In the genomic region with DNA sequence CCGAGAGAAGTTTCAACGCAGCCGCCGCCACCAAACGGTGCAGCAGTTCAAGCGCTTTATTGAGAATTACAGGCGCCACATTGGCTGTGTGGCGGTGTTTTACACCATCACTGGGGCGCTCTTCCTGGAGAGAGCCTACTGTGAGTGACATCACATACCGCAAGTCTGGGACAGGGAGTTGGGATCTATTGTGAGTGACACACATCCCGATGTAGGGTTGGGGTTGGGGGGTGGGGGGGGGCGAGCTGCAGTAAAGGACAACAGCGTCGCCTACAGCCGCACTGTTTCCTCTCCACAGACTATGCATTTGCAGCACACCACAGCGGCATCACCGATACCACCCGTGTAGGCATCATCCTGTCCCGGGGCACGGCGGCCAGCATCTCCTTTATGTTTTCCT, we compare ENCODE assay signal across 11 mouse cellular contexts. TPM values are rescaled to one million over a fixed set of nuclear protein-coding genes. Genes with fewer than 3 reads are reported as not detected.
DNase-seq lines count a peak whose midpoint lies in the region; ATAC-seq lines count a peak whose summit lies in the region.
"Had no signal": no experiment of that assay in that cellular context is flagged by ENCODE, and none has a peak within 500 bp of the region (broad histone marks: within the 10 kb centered on the region; RNA-seq: fewer than 3 reads in every experiment).

No protein-coding gene starts in this region.

- H3K27me3 ChIP-seq in kidney, embryonic 14.5 days (ENCODE audit: control insufficient read depth, insufficient read depth, low read length) = no peaks in the 10 kb centered on the region; the same call in 1 of the 2 replicates
- H3K27me3 ChIP-seq in embryonic facial prominence, embryonic 12.5 days = peaks cover 4% of the 10 kb centered on the region; the same call in 1 of the 2 replicates
- no peaks in the 10 kb centered on the region for H3K27me3 ChIP-seq in hindbrain, embryonic 14.5 days (ENCODE audit: control insufficient read depth, insufficient read depth, low read length)
- H3K27me3 ChIP-seq in midbrain, embryonic 16.5 days (ENCODE audit: control insufficient read depth, insufficient read depth, low read depth, low read length) = no peaks in the 10 kb centered on the region

- ATAC-seq in kidney, embryonic 14.5 days (ENCODE audit: low FRiP score, low TSS enrichment) = no peak
- ATAC-seq in embryonic facial prominence, embryonic 12.5 days (ENCODE audit: insufficient number of reproducible peaks, insufficient read depth, low FRiP score, low TSS enrichment) = no peak
- no peak; the same call in 1 of the 2 replicates for ATAC-seq in hindbrain, embryonic 14.5 days (ENCODE audit: low FRiP score)
- ATAC-seq in midbrain, embryonic 16.5 days = no peak

- H3K4me2 ChIP-seq in kidney, embryonic 14.5 days (replicated peaks; ENCODE audit: low read depth, low read length) = peak overlapping the region; percentile 2
- H3K4me2 ChIP-seq in embryonic facial prominence, embryonic 12.5 days (replicated peaks) = peak overlapping the region; percentile 14
- peak overlapping the region; percentile 27 for H3K4me2 ChIP-seq in hindbrain, embryonic 14.5 days (replicated peaks)
- H3K4me2 ChIP-seq in midbrain, embryonic 16.5 days (ENCODE audit: low read length) = peak overlapping the region; percentile 34

- H3K27ac ChIP-seq in kidney, embryonic 14.5 days (ENCODE audit: low read depth, low read length) = no peak overlapping the region
- no peak overlapping the region for H3K27ac ChIP-seq in embryonic facial prominence, embryonic 12.5 days
- no peak overlapping the region for H3K27ac ChIP-seq in hindbrain, embryonic 14.5 days
- no peak overlapping the region for H3K27ac ChIP-seq in midbrain, embryonic 16.5 days (ENCODE audit: low read length)

- DNase-seq in kidney, adult 8-10 months = no peak
- DNase-seq in hindbrain, embryonic 14.5 days (ENCODE audit: low spot score) = no peak
- DNase-seq in spleen, adult 18-20 months = no peak
- no peak for DNase-seq in T-cell, adult 2 months (ENCODE audit: low spot score)
- DNase-seq in cerebellum, postnatal 25 days = no peak
- DNase-seq: heart, adult 18-20 months; kidney, adult 2 months; lung, postnatal 36 days had no signal

- 60% methylated on average over 21 of the region's 21 CpGs for WGBS in kidney, embryonic 14.5 days
- WGBS in embryonic facial prominence, embryonic 12.5 days = 66% methylated on average over 21 of the region's 21 CpGs
- WGBS in hindbrain, embryonic 14.5 days = 62% methylated on average over 21 of the region's 21 CpGs
- WGBS in midbrain, embryonic 16.5 days = 58% methylated on average over 20 of the region's 21 CpGs

- no peaks in the 10 kb centered on the region for H3K4me1 ChIP-seq in kidney, embryonic 14.5 days (ENCODE audit: control insufficient read depth, insufficient read depth, low read length)
- H3K4me1 ChIP-seq in embryonic facial prominence, embryonic 12.5 days = no peaks in the 10 kb centered on the region
- no peaks in the 10 kb centered on the region for H3K4me1 ChIP-seq in hindbrain, embryonic 14.5 days (replicated peaks; ENCODE audit: control insufficient read depth, insufficient read depth, low read length)
- no peaks in the 10 kb centered on the region for H3K4me1 ChIP-seq in midbrain, embryonic 16.5 days (ENCODE audit: control insufficient read depth, insufficient read depth, low read length)

- no peaks in the 10 kb centered on the region for H3K9me3 ChIP-seq in kidney, embryonic 14.5 days (ENCODE audit: control insufficient read depth, low read length)
- H3K9me3 ChIP-seq in embryonic facial prominence, embryonic 12.5 days = no peaks in the 10 kb centered on the region
- no peaks in the 10 kb centered on the region for H3K9me3 ChIP-seq in hindbrain, embryonic 14.5 days (ENCODE audit: control insufficient read depth, low read length)
- no peaks in the 10 kb centered on the region for H3K9me3 ChIP-seq in midbrain, embryonic 16.5 days (replicated peaks; ENCODE audit: control insufficient read depth, low read length, poor library complexity, severe bottlenecking)

- H3K4me3 ChIP-seq in kidney, embryonic 14.5 days (ENCODE audit: low read length) = no peak overlapping the region
- 0 out of 2 replicates have a peak overlapping the region, but pooled peaks have one; percentile 5 for H3K4me3 ChIP-seq in embryonic facial prominence, embryonic 12.5 days
- H3K4me3 ChIP-seq in hindbrain, embryonic 14.5 days (replicated peaks; ENCODE audit: low read length) = no peak overlapping the region
- peak overlapping the region; percentile 15 for H3K4me3 ChIP-seq in midbrain, embryonic 16.5 days (ENCODE audit: low read depth, low read length)

- no peaks in the 10 kb centered on the region for H3K36me3 ChIP-seq in kidney, embryonic 14.5 days (ENCODE audit: control insufficient read depth, insufficient read depth, low read length)
- no peaks in the 10 kb centered on the region for H3K36me3 ChIP-seq in embryonic facial prominence, embryonic 12.5 days
- H3K36me3 ChIP-seq in hindbrain, embryonic 14.5 days (replicated peaks; ENCODE audit: control insufficient read depth, insufficient read depth) = no peaks in the 10 kb centered on the region
- no peaks in the 10 kb centered on the region for H3K36me3 ChIP-seq in midbrain, embryonic 16.5 days (ENCODE audit: control insufficient read depth, insufficient read depth, low read length)

- H3K9ac ChIP-seq in kidney, embryonic 14.5 days (ENCODE audit: low read depth, low read length) = no peak overlapping the region
- no peak overlapping the region for H3K9ac ChIP-seq in embryonic facial prominence, embryonic 12.5 days
- H3K9ac ChIP-seq in hindbrain, embryonic 14.5 days = no peak overlapping the region
- no peak overlapping the region for H3K9ac ChIP-seq in midbrain, embryonic 16.5 days (ENCODE audit: low read depth, low read length)

RNA-seq across cellular contexts. Expression of gene Duox1, which starts 21.8 kb away (rescaled TPM):
- polyA plus RNA-seq in kidney, embryonic 14.5 days (2014; fragmentation: Nextera tagmentation; extraction: Ambion mirVana) = not detected in 2 replicates
- 0.24 and 0.32 TPM in 2 replicates for polyA plus RNA-seq in embryonic facial prominence, embryonic 12.5 days (2016; fragmentation: Nextera tagmentation; extraction: Ambion mirVana)
- polyA plus RNA-seq in hindbrain, embryonic 14.5 days (2014; fragmentation: Nextera tagmentation; extraction: Ambion mirVana) = 0.04 and 0.12 TPM in 2 replicates
- 0.07 and 0.11 TPM in 2 replicates for polyA plus RNA-seq in midbrain, embryonic 16.5 days (2015; fragmentation: Nextera tagmentation; extraction: Ambion mirVana)

RNA-seq across cellular contexts. Expression of gene Duoxa1, which starts 23.8 kb away (rescaled TPM):
- not detected in 2 replicates for polyA plus RNA-seq in kidney, embryonic 14.5 days (2014; fragmentation: Nextera tagmentation; extraction: Ambion mirVana)
- 0.55 and 0.70 TPM in 2 replicates for polyA plus RNA-seq in embryonic facial prominence, embryonic 12.5 days (2016; fragmentation: Nextera tagmentation; extraction: Ambion mirVana)
- 0.16 and 0.31 TPM in 2 replicates for polyA plus RNA-seq in hindbrain, embryonic 14.5 days (2014; fragmentation: Nextera tagmentation; extraction: Ambion mirVana)
- 0.17 and 0.26 TPM in 2 replicates for polyA plus RNA-seq in midbrain, embryonic 16.5 days (2015; fragmentation: Nextera tagmentation; extraction: Ambion mirVana)

RNA-seq across cellular contexts. Expression of gene Shf, which starts 31.7 kb away (rescaled TPM):
- 3.5 and 5.5 TPM in 2 replicates for polyA plus RNA-seq in kidney, embryonic 14.5 days (2014; fragmentation: Nextera tagmentation; extraction: Ambion mirVana)
- 6.5 and 6.9 TPM in 2 replicates for polyA plus RNA-seq in embryonic facial prominence, embryonic 12.5 days (2016; fragmentation: Nextera tagmentation; extraction: Ambion mirVana)
- 17.9 and 19.2 TPM in 2 replicates for polyA plus RNA-seq in hindbrain, embryonic 14.5 days (2014; fragmentation: Nextera tagmentation; extraction: Ambion mirVana)
- 8.9 and 9.5 TPM in 2 replicates for polyA plus RNA-seq in midbrain, embryonic 16.5 days (2015; fragmentation: Nextera tagmentation; extraction: Ambion mirVana)

RNA-seq across cellular contexts. Expression of gene Duoxa2, which starts 38.6 kb away (rescaled TPM):
- polyA plus RNA-seq in kidney, embryonic 14.5 days (2014; fragmentation: Nextera tagmentation; extraction: Ambion mirVana) = 0.22 TPM in 1 of 2 replicates, not detected in the other
- not detected in 2 replicates for polyA plus RNA-seq in embryonic facial prominence, embryonic 12.5 days (2016; fragmentation: Nextera tagmentation; extraction: Ambion mirVana)
- 0.46 TPM in 1 of 2 replicates, not detected in the other for polyA plus RNA-seq in hindbrain, embryonic 14.5 days (2014; fragmentation: Nextera tagmentation; extraction: Ambion mirVana)
- polyA plus RNA-seq in midbrain, embryonic 16.5 days (2015; fragmentation: Nextera tagmentation; extraction: Ambion mirVana) = 0.19 and 0.26 TPM in 2 replicates
- polyA plus RNA-seq: kidney, adult 2 months had no signal

RNA-seq across cellular contexts. Expression of gene Duox2, which starts 39.0 kb away (rescaled TPM):
- 0.05 TPM in 1 of 2 replicates, not detected in the other for polyA plus RNA-seq in kidney, embryonic 14.5 days (2014; fragmentation: Nextera tagmentation; extraction: Ambion mirVana)
- polyA plus RNA-seq in embryonic facial prominence, embryonic 12.5 days (2016; fragmentation: Nextera tagmentation; extraction: Ambion mirVana) = 0.05 and 0.08 TPM in 2 replicates
- polyA plus RNA-seq in hindbrain, embryonic 14.5 days (2014; fragmentation: Nextera tagmentation; extraction: Ambion mirVana) = not detected in 2 replicates
- 0.03 TPM in 1 of 2 replicates, not detected in the other for polyA plus RNA-seq in midbrain, embryonic 16.5 days (2015; fragmentation: Nextera tagmentation; extraction: Ambion mirVana)

Comparison
In these comparisons a context has a peak if more than half of its experiments do, and no peak if none do; other contexts are left out.
1. H3K4me3 ChIP-seq: peak in embryonic facial prominence, embryonic 12.5 days (single experiment) and midbrain, embryonic 16.5 days (single experiment); none in kidney, embryonic 14.5 days (single experiment) and hindbrain, embryonic 14.5 days (single experiment).
2. Peak in every context shown above with its lines, with median percentiles within 50 percentile points of each other: H3K4me2 ChIP-seq.